Mouse (Mus musculus) olfactory bulb, adult 2 months (tissue): ENCODE measurements around the gene Fbxo10. TPM values are rescaled to one million over a fixed set of nuclear protein-coding genes. Genes with fewer than 3 reads are reported as not detected.
A peak's percentile ranks its signal among the peaks of the same experiment; 100 is the strongest.
"Not testable (repeated sequence)": the region's sequence is repeated elsewhere in the genome, so short reads cannot be mapped to it uniquely, and the experiment has no call there.

Source experiments
- H3K27ac ChIP-seq: fragments of 200-500 bp; 2 replicates; pipeline ENCODE4 v1.5.1; 2012; ENCODE audit warnings: low read depth, low read length; ENCODE audit not compliant: insufficient read depth
- H3K4me1 ChIP-seq: fragments of 200-500 bp; 2 replicates; pipeline ENCODE4 v1.6.1; 2012; ENCODE audit warnings: low read length; ENCODE audit not compliant: control insufficient read depth, insufficient read depth
- H3K4me3 ChIP-seq: fragments of 200-500 bp; 2 replicates; pipeline ENCODE4 v1.5.1; 2012; ENCODE audit warnings: mild to moderate bottlenecking, low read depth, low read length, moderate library complexity; ENCODE audit not compliant: insufficient read depth
- CTCF ChIP-seq: fragments of 200-500 bp; IDR thresholded peaks from 2 replicates; pipeline ENCODE4 v1.5.1; 2012; ENCODE audit warnings: low read depth, mild to moderate bottlenecking, low read length, moderate library complexity; ENCODE audit not compliant: insufficient read depth
- POLR2A ChIP-seq: fragments of 200-500 bp; IDR thresholded peaks from 2 replicates; pipeline ENCODE4 v1.6.1; 2012; ENCODE audit warnings: mild to moderate bottlenecking, low read depth, low read length, moderate library complexity; ENCODE audit not compliant: insufficient read depth
- WGBS: fragments of 180-500 bp; shearing (Covaris S2); methylation state at CpG from one replicate; pipeline ENCODE4 v1.1.7; 2018; 5-methylcytosine and 5-hydroxymethylcytosine counted together
- polyA plus RNA-seq: library from polyadenylated mRNA; stranded (reverse); fragments of >200 nt; gene quantifications from 2 replicates; pipeline ENCODE4 v1.2.4, GENCODE M21; 2012; ENCODE audit warnings: low replicate concordance; ENCODE audit not compliant: missing spikeins, insufficient read depth, insufficient read length

Gene Fbxo10
- polyA plus RNA-seq, 1 experiment = not detected

GRCm38 (mm10) chr4:45084895-45085290 is 489 bp upstream of the Fbxo10 start:
- 37% methylated on average over 8 of the region's 8 CpGs for WGBS
- TF ChIP-seq CTCF = no peak
- no peak for TF ChIP-seq POLR2A
- H3K4me1 ChIP-seq = peaks cover 6% of the 10 kb centered on the region
- H3K27ac ChIP-seq = no peak overlapping the region
- H3K4me3 ChIP-seq = peak overlapping the region; percentile 85

- under 1% methylated on average over 8 of the region's 8 CpGs for WGBS
- peak overlapping the region; percentile 43 for H3K4me3 ChIP-seq
- H3K4me1 ChIP-seq = peaks cover 6% of the 10 kb centered on the region
- H3K27ac ChIP-seq = no peak overlapping the region
- TF ChIP-seq CTCF (no peak), POLR2A (no peak)
Measured at GRCm38 (mm10) chr4:45083487-45083886, 917 bp downstream of the Fbxo10 start.

- peaks cover 6% of the 10 kb centered on the region for H3K4me1 ChIP-seq
- TF ChIP-seq CTCF (no peak), POLR2A (no peak)
- no peak overlapping the region for H3K27ac ChIP-seq
- 59% methylated on average over 9 of the region's 9 CpGs for WGBS
- H3K4me3 ChIP-seq = peak overlapping the region; percentile 21
Measured at GRCm38 (mm10) chr4:45082951-45083350, 1.5 kb downstream of the Fbxo10 start.

- 86% methylated on average over 4 of the region's 4 CpGs for WGBS
- H3K4me1 ChIP-seq, H3K27ac ChIP-seq, H3K4me3 ChIP-seq: not testable (repeated sequence)
Measured at GRCm38 (mm10) chr4:45081041-45081440, 3.4 kb downstream of the Fbxo10 start.

- Histone ChIP-seq H3K4me1 (peaks cover 7% of the 10 kb centered on the region), H3K4me3 (no peak overlapping the region), H3K27ac (no peak overlapping the region)
- no peak for TF ChIP-seq CTCF
- no peak for TF ChIP-seq POLR2A
- 91% methylated on average over 6 of the region's 6 CpGs for WGBS
Measured at GRCm38 (mm10) chr4:45073544-45073943, 10.9 kb downstream of the Fbxo10 start.

- WGBS = 86% methylated on average over 15 of the region's 15 CpGs
- Histone ChIP-seq H3K4me1 (peaks cover 7% of the 10 kb centered on the region), H3K4me3 (no peak overlapping the region), H3K27ac (no peak overlapping the region)
- TF ChIP-seq CTCF (no peak), POLR2A (no peak)
Measured at GRCm38 (mm10) chr4:45072261-45072973, 12.0 kb downstream of the Fbxo10 start.

GRCm38 (mm10) chr4:45067742-45068141 is 16.7 kb downstream of the Fbxo10 start:
- TF ChIP-seq CTCF (no peak), POLR2A (no peak)
- Histone ChIP-seq H3K4me3 (no peak overlapping the region), H3K27ac (no peak overlapping the region), H3K4me1 (peaks cover 7% of the 10 kb centered on the region)
- 91% methylated on average over 4 of the region's 4 CpGs for WGBS

GRCm38 (mm10) chr4:45066036-45066730 is 18.2 kb downstream of the Fbxo10 start:
- WGBS = 22% methylated on average over 2 of the region's 2 CpGs
- Histone ChIP-seq H3K4me1 (no peaks in the 10 kb centered on the region; the same call in 1 of the 2 replicates), H3K27ac (no peak overlapping the region), H3K4me3 (no peak overlapping the region)
- no peak for TF ChIP-seq POLR2A
- no peak for TF ChIP-seq CTCF

- H3K4me3 ChIP-seq = no peak overlapping the region
- 94% methylated on average over 2 of the region's 2 CpGs for WGBS
- no peaks in the 10 kb centered on the region; the same call in 1 of the 2 replicates for H3K4me1 ChIP-seq
- H3K27ac ChIP-seq = no peak overlapping the region
- TF ChIP-seq CTCF (no peak), POLR2A (no peak)
Measured at GRCm38 (mm10) chr4:45064577-45064976, 19.8 kb downstream of the Fbxo10 start.

GRCm38 (mm10) chr4:45063836-45064235 is 20.6 kb downstream of the Fbxo10 start:
- not testable (repeated sequence) for H3K27ac ChIP-seq, H3K4me1 ChIP-seq, H3K4me3 ChIP-seq
- WGBS = 78% methylated on average over 1 of the region's 1 CpGs
